Mouse (Mus musculus): ENCODE results near the gene Asb2.

- TF ChIP-seq POLR2A (IDR thresholded peaks at IDR 0.05; ENCODE audit: control insufficient read depth, low read depth, low read length) (no peak), CTCF (IDR thresholded peaks at IDR 0.05; ENCODE audit: control insufficient read depth, insufficient read depth, insufficient replicate concordance, low read depth, low read length) (peak; percentile 87)
Observed at GRCm38 (mm10) chr12:103371711-103372110, 15.9 kb upstream of the Asb2 start.
